Mouse (Mus musculus) forebrain, embryonic 11.5 days (tissue): ENCODE data around the gene Ap3m1. TPM values are rescaled to one million over a fixed set of nuclear protein-coding genes. Genes with fewer than 3 reads are reported as not detected.

ENCODE experiments used
- ATAC-seq: fragments of 200-750 bp; cut with Nextera tagmentation; replicated peaks from 2 replicates; pipeline ENCODE4 v1.8.0; 2017; ENCODE audit warnings: moderate TSS enrichment; ENCODE audit not compliant: low FRiP score
- DNase-seq: peaks from one replicate; pipeline ENCODE4 v3.0.0-alpha.2; 2017; ENCODE audit warnings: low spot score
- H3K27ac ChIP-seq: fragments of 300-500 bp; sonication (generic); 2 replicates; pipeline ENCODE4 v1.5.1; 2014; ENCODE audit warnings: low read depth, low read length
- H3K27me3 ChIP-seq: fragments of 300-500 bp; sonication (generic); 2 replicates; pipeline ENCODE4 v1.6.1; 2014; ENCODE audit warnings: mild to moderate bottlenecking, low read length, mixed read lengths; ENCODE audit not compliant: control insufficient read depth, insufficient read depth
- H3K36me3 ChIP-seq: fragments of 300-500 bp; sonication (generic); 2 replicates; pipeline ENCODE4 v1.6.1; 2014; ENCODE audit warnings: mild to moderate bottlenecking, low read length, moderate library complexity, mixed read lengths; ENCODE audit not compliant: control insufficient read depth, insufficient read depth
- H3K4me1 ChIP-seq: fragments of 300-500 bp; sonication (generic); replicated peaks from 2 replicates; pipeline ENCODE4 v1.6.1; 2014; ENCODE audit warnings: low read length, mixed read lengths; ENCODE audit not compliant: control insufficient read depth, insufficient read depth
- H3K4me2 ChIP-seq: fragments of 300-500 bp; sonication (generic); 2 replicates; pipeline ENCODE4 v1.6.1; 2014; ENCODE audit warnings: low read depth, mild to moderate bottlenecking, low read length, moderate library complexity, mixed read lengths; ENCODE audit not compliant: severe bottlenecking
- H3K4me3 ChIP-seq: fragments of 300-500 bp; sonication (generic); 2 replicates; pipeline ENCODE4 v1.5.1; 2014; ENCODE audit warnings: low read depth, low read length
- H3K9ac ChIP-seq: fragments of 300-500 bp; sonication (generic); 2 replicates; pipeline ENCODE4 v1.6.1; 2014; ENCODE audit warnings: low read length
- H3K9me3 ChIP-seq: fragments of 300-500 bp; sonication (generic); 2 replicates; pipeline ENCODE4 v1.6.1; 2016; ENCODE audit warnings: low read length, mixed read lengths; ENCODE audit not compliant: control insufficient read depth
- WGBS: fragments of 180-500 bp; shearing (Covaris S2); extraction: QIAGEN DNeasy Blood & Tissue Kit; methylation state at CpG from one replicate; pipeline ENCODE4 v1.1.7; 2014; 5-methylcytosine and 5-hydroxymethylcytosine counted together
- polyA plus RNA-seq: library from polyadenylated mRNA; unstranded; fragments of >200 nt; fragmentation: Nextera tagmentation; extraction: Ambion mirVana; gene quantifications from 2 replicates; pipeline ENCODE4 v1.2.1, GENCODE M21; 2014

Gene Ap3m1
- polyA plus RNA-seq, 1 experiment from 2014 or later: 120 TPM

- WGBS: 86% methylated on average over 2 of the region's 2 CpGs
- no peaks in the 10 kb centered on the region for H3K4me1 ChIP-seq
- ATAC-seq (no peak), DNase-seq (no peak)
- no peaks in the 10 kb centered on the region; the same call in 1 of the 2 replicates for H3K9me3 ChIP-seq
- no peak overlapping the region for H3K4me3 ChIP-seq
- no peaks in the 10 kb centered on the region for H3K27me3 ChIP-seq
- H3K4me2 ChIP-seq: no peak overlapping the region
- H3K9ac ChIP-seq: no peak overlapping the region
- H3K27ac ChIP-seq: no peak overlapping the region
- no peaks in the 10 kb centered on the region for H3K36me3 ChIP-seq
These were observed 4.5 kb downstream of the Ap3m1 start for GRCm38 (mm10) chr14:21047840-21048239.

- Histone ChIP-seq H3K4me3 (no peak overlapping the region), H3K27ac (no peak overlapping the region), H3K27me3 (no peaks in the 10 kb centered on the region), H3K4me1 (no peaks in the 10 kb centered on the region), H3K36me3 (no peaks in the 10 kb centered on the region), H3K9ac (no peak overlapping the region), H3K9me3 (no peaks in the 10 kb centered on the region), H3K4me2 (no peak overlapping the region)
- no peak for ATAC-seq
- no peak for DNase-seq
- 89% methylated on average over 4 of the region's 4 CpGs for WGBS
These were observed 12.7 kb downstream of the Ap3m1 start for GRCm38 (mm10) chr14:21039623-21040022.

- Histone ChIP-seq H3K27ac (no peak overlapping the region), H3K36me3 (no peaks in the 10 kb centered on the region; the same call in 1 of the 2 replicates), H3K4me3 (no peak overlapping the region), H3K27me3 (no peaks in the 10 kb centered on the region), H3K9me3 (no peaks in the 10 kb centered on the region), H3K9ac (no peak overlapping the region), H3K4me2 (no peak overlapping the region), H3K4me1 (no peaks in the 10 kb centered on the region)
- DNase-seq: no peak
- no peak for ATAC-seq
- 93% methylated on average over 12 of the region's 12 CpGs for WGBS
These were observed 13.2 kb downstream of the Ap3m1 start for GRCm38 (mm10) chr14:21039077-21039476.

- WGBS: 94% methylated on average over 3 of the region's 3 CpGs
- Histone ChIP-seq H3K9ac (no peak overlapping the region), H3K9me3 (no peaks in the 10 kb centered on the region), H3K4me2 (no peak overlapping the region), H3K27ac (no peak overlapping the region), H3K36me3 (no peaks in the 10 kb centered on the region; the same call in 1 of the 2 replicates), H3K4me1 (no peaks in the 10 kb centered on the region), H3K27me3 (no peaks in the 10 kb centered on the region), H3K4me3 (no peak overlapping the region)
- DNase-seq (no peak), ATAC-seq (no peak)
These were observed 17.5 kb downstream of the Ap3m1 start for GRCm38 (mm10) chr14:21034791-21035190.

GRCm38 (mm10) chr14:21034271-21034670, 18.0 kb downstream of the Ap3m1 start:
- Histone ChIP-seq H3K9ac (no peak overlapping the region), H3K36me3 (no peaks in the 10 kb centered on the region; the same call in 1 of the 2 replicates), H3K9me3 (no peaks in the 10 kb centered on the region), H3K4me3 (no peak overlapping the region), H3K4me1 (no peaks in the 10 kb centered on the region), H3K27ac (no peak overlapping the region), H3K27me3 (no peaks in the 10 kb centered on the region), H3K4me2 (no peak overlapping the region)
- no peak for ATAC-seq
- DNase-seq: no peak
- WGBS: 93% methylated on average over 4 of the region's 4 CpGs

GRCm38 (mm10) chr14:21031783-21032511, 20.4 kb downstream of the Ap3m1 start:
- Histone ChIP-seq H3K4me2 (no peak overlapping the region), H3K27me3 (no peaks in the 10 kb centered on the region), H3K9ac (no peak overlapping the region), H3K27ac (no peak overlapping the region), H3K36me3 (no peaks in the 10 kb centered on the region; the same call in 1 of the 2 replicates), H3K9me3 (no peaks in the 10 kb centered on the region), H3K4me3 (no peak overlapping the region), H3K4me1 (no peaks in the 10 kb centered on the region)
- ATAC-seq: no peak
- 75% methylated on average over 6 of the region's 6 CpGs for WGBS
- DNase-seq: no peak

GRCm38 (mm10) chr14:21029025-21029659, 23.2 kb downstream of the Ap3m1 start:
- WGBS: 90% methylated on average over 11 of the region's 11 CpGs
- Histone ChIP-seq H3K27me3 (no peaks in the 10 kb centered on the region), H3K27ac (no peak overlapping the region), H3K9me3 (no peaks in the 10 kb centered on the region), H3K4me1 (no peaks in the 10 kb centered on the region), H3K36me3 (no peaks in the 10 kb centered on the region; the same call in 1 of the 2 replicates), H3K4me2 (no peak overlapping the region), H3K9ac (no peak overlapping the region), H3K4me3 (no peak overlapping the region)
- ATAC-seq: no peak
- no peak for DNase-seq

GRCm38 (mm10) chr14:21027542-21027941, 24.8 kb downstream of the Ap3m1 start:
- no peaks in the 10 kb centered on the region for H3K36me3 ChIP-seq

GRCm38 (mm10) chr14:21020435-21020834, 31.9 kb downstream of the Ap3m1 start:
- Histone ChIP-seq H3K9me3 (no peaks in the 10 kb centered on the region), H3K36me3 (no peaks in the 10 kb centered on the region), H3K4me1 (no peaks in the 10 kb centered on the region), H3K4me3 (no peak overlapping the region), H3K27ac (no peak overlapping the region), H3K27me3 (no peaks in the 10 kb centered on the region), H3K4me2 (no peak overlapping the region), H3K9ac (no peak overlapping the region)
- ATAC-seq (no peak), DNase-seq (no peak)
- 89% methylated on average over 8 of the region's 8 CpGs for WGBS

More at GRCm38 (mm10) chr14:21027542-21027941, 24.8 kb downstream of the Ap3m1 start:
- Histone ChIP-seq H3K4me2 (no peak overlapping the region), H3K4me3 (no peak overlapping the region), H3K9ac (no peak overlapping the region), H3K27me3 (no peaks in the 10 kb centered on the region), H3K9me3 (no peaks in the 10 kb centered on the region), H3K27ac (no peak overlapping the region), H3K4me1 (no peaks in the 10 kb centered on the region)
- ATAC-seq: no peak
- no peak for DNase-seq
